Mouse (Mus musculus): ENCODE measurements at regions not wholly inside any gene's neighbourhood (a gene's known extent, or its start where the extent isn't known, plus 50 kb on each side); places are given as distances from the start of the nearest gene placed in this dataset.

- no peak overlapping the region for H3K4me2 ChIP-seq (ENCODE audit: low read depth)
- TF ChIP-seq CTCF (IDR thresholded peaks at IDR 0.05; ENCODE audit: low read depth), result no peak
- peak; percentile 45; the same call in 1 of the 2 replicates for ATAC-seq
- H3K4me3 ChIP-seq (ENCODE audit: low read depth, low read length), result no peak overlapping the region
- DNase-seq, result peak; percentile 64
- no peaks in the 10 kb centered on the region for H3K36me3 ChIP-seq (ENCODE audit: insufficient read depth)
- 16% methylated on average over 10 of the region's 10 CpGs for WGBS
- no peak overlapping the region for H3K9ac ChIP-seq
- no peaks in the 10 kb centered on the region for H3K27me3 ChIP-seq (ENCODE audit: insufficient read depth, low read length)
- peak overlapping the region; percentile 58; the same call in 1 of the 2 replicates for H3K27ac ChIP-seq (ENCODE audit: low read depth, low read length)
- H3K4me1 ChIP-seq (ENCODE audit: insufficient read depth), result no peaks in the 10 kb centered on the region
- no peaks in the 10 kb centered on the region for H3K9me3 ChIP-seq (ENCODE audit: low read length)
These were observed 518.5 kb downstream of the Vrk1 start for GRCm38 (mm10) chr12:106528521-106528920.

GRCm38 (mm10) chr12:106529175-106529574 lies 519.1 kb downstream of the Vrk1 start:
- WGBS, result 31% methylated on average over 11 of the region's 11 CpGs
- Histone ChIP-seq H3K36me3 (ENCODE audit: insufficient read depth) (no peaks in the 10 kb centered on the region), H3K4me1 (ENCODE audit: insufficient read depth) (no peaks in the 10 kb centered on the region), H3K9ac (no peak overlapping the region), H3K27ac (ENCODE audit: low read depth, low read length) (0 out of 2 replicates have a peak overlapping the region, but pooled peaks have one; percentile 54), H3K4me3 (ENCODE audit: low read depth, low read length) (no peak overlapping the region), H3K4me2 (ENCODE audit: low read depth) (no peak overlapping the region), H3K27me3 (ENCODE audit: insufficient read depth, low read length) (no peaks in the 10 kb centered on the region), H3K9me3 (ENCODE audit: low read length) (no peaks in the 10 kb centered on the region)
- DNase-seq (peak; percentile 75), ATAC-seq (peak; percentile 84)
- TF ChIP-seq CTCF (IDR thresholded peaks at IDR 0.05; ENCODE audit: low read depth), result no peak

- no peaks in the 10 kb centered on the region for H3K27me3 ChIP-seq (ENCODE audit: insufficient read depth, low read length)
- no peak for TF ChIP-seq CTCF (IDR thresholded peaks at IDR 0.05; ENCODE audit: low read depth)
- ATAC-seq (no peak), DNase-seq (no peak)
- H3K27ac ChIP-seq (ENCODE audit: low read depth, low read length), result no peak overlapping the region
- no peak overlapping the region for H3K9ac ChIP-seq
- 0 out of 2 replicates have a peak, but pooled peaks cover 5% of the 10 kb centered on the region for H3K9me3 ChIP-seq (ENCODE audit: low read length)
- H3K4me2 ChIP-seq (ENCODE audit: low read depth), result no peak overlapping the region
- H3K4me1 ChIP-seq (ENCODE audit: insufficient read depth), result no peaks in the 10 kb centered on the region
- no peak overlapping the region for H3K4me3 ChIP-seq (ENCODE audit: low read depth, low read length)
- WGBS, result 20% methylated on average over 2 of the region's 2 CpGs
- no peaks in the 10 kb centered on the region for H3K36me3 ChIP-seq (ENCODE audit: insufficient read depth)
These were observed 525.1 kb downstream of the Vrk1 start for GRCm38 (mm10) chr12:106535086-106535485.

GRCm38 (mm10) chr12:106535628-106536288 lies 525.7 kb downstream of the Vrk1 start:
- no peaks in the 10 kb centered on the region for H3K36me3 ChIP-seq (ENCODE audit: insufficient read depth)
- no peak overlapping the region for H3K9ac ChIP-seq
- H3K9me3 ChIP-seq (ENCODE audit: low read length), result 0 out of 2 replicates have a peak, but pooled peaks cover 5% of the 10 kb centered on the region
- H3K27me3 ChIP-seq (ENCODE audit: insufficient read depth, low read length), result no peaks in the 10 kb centered on the region
- no peak overlapping the region for H3K4me2 ChIP-seq (ENCODE audit: low read depth)
- DNase-seq, result peak; percentile 38
- no peaks in the 10 kb centered on the region for H3K4me1 ChIP-seq (ENCODE audit: insufficient read depth)
- no peak overlapping the region for H3K4me3 ChIP-seq (ENCODE audit: low read depth, low read length)
- 21% methylated on average over 8 of the region's 8 CpGs for WGBS
- peak; percentile 58; the same call in 1 of the 2 replicates for ATAC-seq
- no peak for TF ChIP-seq CTCF (IDR thresholded peaks at IDR 0.05; ENCODE audit: low read depth)
- no peak overlapping the region for H3K27ac ChIP-seq (ENCODE audit: low read depth, low read length)

- no peak for DNase-seq
- Histone ChIP-seq H3K4me1 (ENCODE audit: insufficient read depth) (no peaks in the 10 kb centered on the region), H3K9ac (no peak overlapping the region), H3K9me3 (ENCODE audit: low read length) (0 out of 2 replicates have a peak, but pooled peaks cover 5% of the 10 kb centered on the region), H3K27me3 (ENCODE audit: insufficient read depth, low read length) (no peaks in the 10 kb centered on the region), H3K4me2 (ENCODE audit: low read depth) (no peak overlapping the region), H3K36me3 (ENCODE audit: insufficient read depth) (no peaks in the 10 kb centered on the region), H3K27ac (ENCODE audit: low read depth, low read length) (no peak overlapping the region), H3K4me3 (ENCODE audit: low read depth, low read length) (no peak overlapping the region)
- WGBS, result 17% methylated on average over 7 of the region's 7 CpGs
- ATAC-seq, result no peak
- TF ChIP-seq CTCF (IDR thresholded peaks at IDR 0.05; ENCODE audit: low read depth), result no peak
These were observed 526.2 kb downstream of the Vrk1 start for GRCm38 (mm10) chr12:106536289-106536636.

GRCm38 (mm10) chr12:106540003-106540402 lies 530.0 kb downstream of the Vrk1 start:
- 0 out of 2 replicates have a peak, but pooled peaks cover 3% of the 10 kb centered on the region for H3K4me1 ChIP-seq (ENCODE audit: insufficient read depth)
- H3K9me3 ChIP-seq (ENCODE audit: low read length), result 0 out of 2 replicates have a peak, but pooled peaks cover 5% of the 10 kb centered on the region
- H3K4me2 ChIP-seq (ENCODE audit: low read depth), result no peak overlapping the region
- no peak overlapping the region for H3K9ac ChIP-seq
- no peak for TF ChIP-seq CTCF (IDR thresholded peaks at IDR 0.05; ENCODE audit: low read depth)
- WGBS, result 37% methylated on average over 6 of the region's 6 CpGs
- H3K27me3 ChIP-seq (ENCODE audit: insufficient read depth, low read length), result no peaks in the 10 kb centered on the region
- H3K36me3 ChIP-seq (ENCODE audit: insufficient read depth), result no peaks in the 10 kb centered on the region
- H3K4me3 ChIP-seq (ENCODE audit: low read depth, low read length), result no peak overlapping the region
- DNase-seq (no peak), ATAC-seq (no peak)
- H3K27ac ChIP-seq (ENCODE audit: low read depth, low read length), result no peak overlapping the region

GRCm38 (mm10) chr12:106559566-106559965 lies 549.5 kb downstream of the Vrk1 start:
- Histone ChIP-seq H3K4me1 (ENCODE audit: insufficient read depth) (no peaks in the 10 kb centered on the region), H3K27me3 (ENCODE audit: insufficient read depth, low read length) (no peaks in the 10 kb centered on the region), H3K9me3 (ENCODE audit: low read length) (no peaks in the 10 kb centered on the region), H3K9ac (no peak overlapping the region), H3K4me3 (ENCODE audit: low read depth, low read length) (no peak overlapping the region), H3K27ac (ENCODE audit: low read depth, low read length) (no peak overlapping the region), H3K36me3 (ENCODE audit: insufficient read depth) (no peaks in the 10 kb centered on the region), H3K4me2 (ENCODE audit: low read depth) (no peak overlapping the region)
- ATAC-seq (no peak), DNase-seq (no peak)
- no peak for TF ChIP-seq CTCF (IDR thresholded peaks at IDR 0.05; ENCODE audit: low read depth)
- 78% methylated on average over 9 of the region's 9 CpGs for WGBS
